Mouse (Mus musculus) hindbrain, embryonic 12.5 days (tissue): ENCODE data around the gene Mapk8ip1. TPM values are rescaled to one million over a fixed set of nuclear protein-coding genes. Genes with fewer than 3 reads are reported as not detected.

Experiments used
- microRNA-seq: library from miRNA; unstranded; fragments of <30 nt; microRNA quantifications from one replicate; pipeline ENCODE4, GENCODE M21; 2017
- polyA plus RNA-seq: library from polyadenylated mRNA; unstranded; fragments of >200 nt; fragmentation: Nextera tagmentation; extraction: Ambion mirVana; gene quantifications from 2 replicates; pipeline ENCODE4 v1.2.1, GENCODE M21; 2016

Mapk8ip1 gene
- polyA plus RNA-seq, 1 experiment from 2014 or later = 115 TPM

Small RNAs within 50 kb of the gene (microRNA-seq; reads per million reads assigned to microRNA genes)
- gene Mir7000 = 0.81 reads per million

Other genes with a start within 250 kb of the Mapk8ip1 start
- gene Pex16, start 26.6 kb downstream of the Mapk8ip1 start, polyA plus RNA-seq = 23.1 and 25.0 TPM in 2 replicates
- 5.4 and 7.0 TPM in 2 replicates for gene Large2, start 26.4 kb downstream of the Mapk8ip1 start, polyA plus RNA-seq
- gene 1700029I15Rik, start 18.7 kb downstream of the Mapk8ip1 start, polyA plus RNA-seq = 7.6 and 8.1 TPM in 2 replicates
- 38.1 and 39.9 TPM in 2 replicates for gene Cry2, start 32.8 kb upstream of the Mapk8ip1 start, polyA plus RNA-seq
- 11.9 and 12.5 TPM in 2 replicates for gene Slc35c1, start 59.3 kb upstream of the Mapk8ip1 start, polyA plus RNA-seq
- gene Chst1, start 198.4 kb upstream of the Mapk8ip1 start, polyA plus RNA-seq = 11.1 and 12.2 TPM in 2 replicates